Mouse (Mus musculus) liver, postnatal 0 days (tissue): ENCODE measurements at regions not wholly inside any gene's neighbourhood (a gene's known extent, or its start where the extent isn't known, plus 50 kb on each side); places are given as distances from the start of the nearest gene placed in this dataset.

ENCODE experiments used
- CTCF ChIP-seq: sonication (generic); IDR thresholded peaks from 2 replicates; pipeline ENCODE4 v1.5.1; 2016; ENCODE audit warnings: antibody characterized with exemption, low read depth
- EP300 ChIP-seq: IDR thresholded peaks from 2 replicates; pipeline ENCODE4 v1.6.1; 2016; ENCODE audit warnings: antibody characterized with exemption, low read depth, mild to moderate bottlenecking

GRCm38 (mm10) chr10:21805606-21806005 lies 76.4 kb upstream of the Sgk1 start:
- TF ChIP-seq CTCF, result no peak
- TF ChIP-seq EP300, result no peak
